Mouse (Mus musculus): Measurements from ENCODE around the gene Coq10b.

GRCm38 (mm10) chr1:55079677-55080076 lies 27.1 kb downstream of the Coq10b start:
- TF ChIP-seq GATA1 (IDR thresholded peaks at IDR 0.05; ENCODE audit: borderline replicate concordance, low read length) (no peak), FLI1 (IDR thresholded peaks at IDR 0.05; ENCODE audit: low read length) (no peak)
